Comparison of ENCODE assay signal across 20 mouse cellular contexts in genomic region chr17:14262217-14262616, GRCm38 (mm10). TPM values are rescaled to one million over a fixed set of nuclear protein-coding genes. Genes with fewer than 3 reads are reported as not detected.
"Had no signal": no experiment of that assay in that cellular context is flagged by ENCODE, and none has a peak within 500 bp of the region (broad histone marks: within the 10 kb centered on the region; RNA-seq: fewer than 3 reads in every experiment).

No protein-coding gene starts in this region.

- H3K4me2 ChIP-seq: limb, embryonic 12.5 days; liver, embryonic 11.5 days; liver, embryonic 15.5 days; midbrain, embryonic 11.5 days; midbrain, embryonic 15.5 days; neural tube, embryonic 12.5 days had no signal

- H3K27me3 ChIP-seq: limb, embryonic 12.5 days; liver, embryonic 15.5 days; midbrain, embryonic 15.5 days; neural tube, embryonic 12.5 days had no signal

- H3K4me1 ChIP-seq: limb, embryonic 12.5 days; megakaryocyte, embryonic 14.5 days; midbrain, embryonic 15.5 days; neural tube, embryonic 12.5 days had no signal

- H3K9me3 ChIP-seq: limb, embryonic 12.5 days; liver, embryonic 15.5 days; megakaryocyte, embryonic 14.5 days; midbrain, embryonic 15.5 days; neural tube, embryonic 12.5 days had no signal

- ATAC-seq: hindbrain, postnatal 0 days; midbrain, embryonic 15.5 days had no signal

- H3K9ac ChIP-seq: limb, embryonic 12.5 days; liver, embryonic 15.5 days; midbrain, embryonic 15.5 days; neural tube, embryonic 12.5 days had no signal

- DNase-seq: kidney, adult 11 months; kidney, adult 9 months; kidney, postnatal 14 days; layer of hippocampus, postnatal 36 days; lung, adult 2 months; retina, postnatal 1 day; right cerebral cortex, postnatal 14 days; thymus, adult 2 months; thymus, postnatal 25 days had no signal

- H3K4me3 ChIP-seq: limb, embryonic 12.5 days; liver, embryonic 15.5 days; megakaryocyte, embryonic 14.5 days; midbrain, embryonic 15.5 days; neural tube, embryonic 12.5 days had no signal

- H3K27ac ChIP-seq: hindbrain, postnatal 0 days; limb, embryonic 12.5 days; liver, embryonic 15.5 days; macrophage; midbrain, embryonic 15.5 days; neural tube, embryonic 12.5 days had no signal

- H3K36me3 ChIP-seq: limb, embryonic 12.5 days; liver, embryonic 15.5 days; midbrain, embryonic 15.5 days; neural tube, embryonic 12.5 days had no signal

RNA-seq across cellular contexts. Expression of gene Smoc2, which starts 17.1 kb away (rescaled TPM):
- total RNA-seq: neutrophil, adult 5-6 weeks had no signal
- polyA plus RNA-seq: macrophage had no signal

RNA-seq across cellular contexts. Expression of gene Dact2, which starts 58.1 kb away (rescaled TPM):
- total RNA-seq: monocyte, adult 5-6 weeks; neutrophil, adult 5-6 weeks had no signal
- polyA plus RNA-seq: macrophage had no signal
